Mouse (Mus musculus) limb, embryonic 11.5 days (tissue): ENCODE results near the gene Rpn1. TPM values are rescaled to one million over a fixed set of nuclear protein-coding genes. Genes with fewer than 3 reads are reported as not detected.
"Not testable (repeated sequence)": the region's sequence is repeated elsewhere in the genome, so short reads cannot be mapped to it uniquely, and the experiment has no call there.

ENCODE experiments used
- ATAC-seq: fragments of 200-750 bp; cut with Nextera tagmentation; 2 replicates; pipeline ENCODE4 v1.8.0; 2017; ENCODE audit warnings: low read depth; ENCODE audit not compliant: insufficient number of reproducible peaks, low FRiP score, low TSS enrichment
- DNase-seq: peaks from one replicate; pipeline ENCODE4 v3.0.0-alpha.2; 2015; ENCODE audit warnings: low spot score
- H3K27ac ChIP-seq: fragments of 300-500 bp; sonication (generic); replicated peaks from 2 replicates; pipeline ENCODE4 v1.5.1; 2014; ENCODE audit warnings: low read depth, mild to moderate bottlenecking, low read length
- H3K27me3 ChIP-seq: fragments of 300-500 bp; sonication (generic); 2 replicates; pipeline ENCODE4 v1.6.1; 2014; ENCODE audit warnings: mild to moderate bottlenecking, low read length, mixed read lengths; ENCODE audit not compliant: control insufficient read depth, insufficient read depth
- H3K36me3 ChIP-seq: fragments of 300-500 bp; sonication (generic); 2 replicates; pipeline ENCODE4 v1.6.1; 2014; ENCODE audit warnings: mild to moderate bottlenecking, low read length, moderate library complexity, mixed read lengths; ENCODE audit not compliant: control insufficient read depth, insufficient read depth
- H3K4me1 ChIP-seq: fragments of 300-500 bp; sonication (generic); 2 replicates; pipeline ENCODE4 v1.6.1; 2014; ENCODE audit warnings: low read length, mixed read lengths; ENCODE audit not compliant: control insufficient read depth, insufficient read depth
- H3K4me2 ChIP-seq: fragments of 300-500 bp; sonication (generic); 2 replicates; pipeline ENCODE4 v1.6.1; 2014; ENCODE audit warnings: low read depth, mild to moderate bottlenecking, moderate library complexity; ENCODE audit not compliant: severe bottlenecking
- H3K4me3 ChIP-seq: fragments of 300-500 bp; sonication (generic); 2 replicates; pipeline ENCODE4 v1.5.1; 2014; ENCODE audit warnings: low read depth, low read length
- H3K9ac ChIP-seq: fragments of 300-500 bp; sonication (generic); 2 replicates; pipeline ENCODE4 v1.6.1; 2014; ENCODE audit warnings: mild to moderate bottlenecking, low read length
- H3K9me3 ChIP-seq: fragments of 300-500 bp; sonication (generic); 2 replicates; pipeline ENCODE4 v1.6.1; 2016; ENCODE audit warnings: low read length; ENCODE audit not compliant: control insufficient read depth
- WGBS: fragments of 180-500 bp; shearing (Covaris S2); extraction: QIAGEN DNeasy Blood & Tissue Kit; methylation state at CpG from one replicate; pipeline ENCODE4 v1.1.7; 2014; 5-methylcytosine and 5-hydroxymethylcytosine counted together
- polyA plus RNA-seq: library from polyadenylated mRNA; unstranded; fragments of >200 nt; fragmentation: Nextera tagmentation; extraction: Ambion mirVana; gene quantifications from 2 replicates; pipeline ENCODE4 v1.2.1, GENCODE M21; 2014

The Rpn1 gene
- polyA plus RNA-seq, 1 experiment from 2014 or later, result 332 TPM

- H3K9ac ChIP-seq, result no peak overlapping the region
- H3K4me2 ChIP-seq, result no peak overlapping the region
- no peaks in the 10 kb centered on the region for H3K27me3 ChIP-seq
- WGBS, result 81% methylated on average over 5 of the region's 5 CpGs
- no peaks in the 10 kb centered on the region; the same call in 1 of the 2 replicates for H3K9me3 ChIP-seq
- H3K27ac ChIP-seq, result no peak overlapping the region
- H3K4me3 ChIP-seq, result no peak overlapping the region
- H3K36me3 ChIP-seq, result no peaks in the 10 kb centered on the region
- peaks cover 10% of the 10 kb centered on the region for H3K4me1 ChIP-seq
- DNase-seq (no peak), ATAC-seq (no peak)
Observed at GRCm38 (mm10) chr6:88119309-88119708, 35.0 kb downstream of the Rpn1 start.

- H3K4me1 ChIP-seq, result peaks cover 6% of the 10 kb centered on the region; the same call in 1 of the 2 replicates
- 88% methylated on average over 7 of the region's 7 CpGs for WGBS
- no peaks in the 10 kb centered on the region for H3K36me3 ChIP-seq
- no peak overlapping the region for H3K27ac ChIP-seq
- H3K4me3 ChIP-seq, result no peak overlapping the region
- H3K9me3 ChIP-seq, result no peaks in the 10 kb centered on the region; the same call in 1 of the 2 replicates
- H3K27me3 ChIP-seq, result no peaks in the 10 kb centered on the region
- ATAC-seq (no peak), DNase-seq (no peak)
- no peak overlapping the region for H3K4me2 ChIP-seq
- no peak overlapping the region for H3K9ac ChIP-seq
Observed at GRCm38 (mm10) chr6:88120813-88121212, 36.5 kb downstream of the Rpn1 start.

- no peak overlapping the region for H3K4me2 ChIP-seq
- WGBS, result 87% methylated on average over 2 of the region's 2 CpGs
- no peak for DNase-seq
- no peak for ATAC-seq
- no peak overlapping the region for H3K4me3 ChIP-seq
- no peak overlapping the region for H3K27ac ChIP-seq
- H3K9me3 ChIP-seq, result no peaks in the 10 kb centered on the region; the same call in 1 of the 2 replicates
- H3K27me3 ChIP-seq, result no peaks in the 10 kb centered on the region
- H3K36me3 ChIP-seq, result no peaks in the 10 kb centered on the region
- H3K4me1 ChIP-seq, result peaks cover 6% of the 10 kb centered on the region; the same call in 1 of the 2 replicates
- H3K9ac ChIP-seq, result no peak overlapping the region
Observed at GRCm38 (mm10) chr6:88121781-88122180, 37.5 kb downstream of the Rpn1 start.

GRCm38 (mm10) chr6:88123150-88123857 is 39.0 kb downstream of the Rpn1 start:
- ATAC-seq (0 out of 2 replicates have a peak, but pooled peaks have one; percentile 27), DNase-seq (peak; percentile 74)
- no peak overlapping the region for H3K9ac ChIP-seq
- 42% methylated on average over 11 of the region's 11 CpGs for WGBS
- H3K27me3 ChIP-seq, result no peaks in the 10 kb centered on the region
- peak overlapping the region; percentile 37; the same call in 1 of the 2 replicates for H3K4me2 ChIP-seq
- H3K9me3 ChIP-seq, result no peaks in the 10 kb centered on the region; the same call in 1 of the 2 replicates
- H3K36me3 ChIP-seq, result no peaks in the 10 kb centered on the region
- no peak overlapping the region for H3K4me3 ChIP-seq
- peaks cover 6% of the 10 kb centered on the region; the same call in 1 of the 2 replicates for H3K4me1 ChIP-seq
- H3K27ac ChIP-seq, result no peak overlapping the region

- Histone ChIP-seq H3K36me3 (no peaks in the 10 kb centered on the region), H3K9ac (no peak overlapping the region), H3K27ac (no peak overlapping the region), H3K4me1 (peaks cover 6% of the 10 kb centered on the region; the same call in 1 of the 2 replicates), H3K4me3 (0 out of 2 replicates have a peak overlapping the region, but pooled peaks have one; percentile 5), H3K4me2 (peak overlapping the region; percentile 37; the same call in 1 of the 2 replicates), H3K27me3 (no peaks in the 10 kb centered on the region), H3K9me3 (no peaks in the 10 kb centered on the region; the same call in 1 of the 2 replicates)
- DNase-seq (peak; percentile 76), ATAC-seq (peak; percentile 67)
- 1% methylated on average over 9 of the region's 9 CpGs for WGBS
Observed at GRCm38 (mm10) chr6:88123858-88124261, 39.6 kb downstream of the Rpn1 start.

GRCm38 (mm10) chr6:88124551-88124950 is 40.3 kb downstream of the Rpn1 start:
- Histone ChIP-seq H3K4me2 (no peak overlapping the region), H3K36me3 (no peaks in the 10 kb centered on the region), H3K9me3 (no peaks in the 10 kb centered on the region; the same call in 1 of the 2 replicates), H3K9ac (no peak overlapping the region), H3K27ac (no peak overlapping the region), H3K27me3 (no peaks in the 10 kb centered on the region), H3K4me3 (no peak overlapping the region), H3K4me1 (peaks cover 6% of the 10 kb centered on the region; the same call in 1 of the 2 replicates)
- WGBS, result 69% methylated on average over 4 of the region's 4 CpGs
- no peak for DNase-seq
- no peak for ATAC-seq

GRCm38 (mm10) chr6:88125815-88126214 is 41.5 kb downstream of the Rpn1 start:
- H3K4me3 ChIP-seq, H3K4me1 ChIP-seq, H3K9ac ChIP-seq, H3K9me3 ChIP-seq, H3K27ac ChIP-seq, H3K36me3 ChIP-seq, H3K4me2 ChIP-seq, ATAC-seq, DNase-seq, H3K27me3 ChIP-seq: not testable (repeated sequence)
- WGBS, result 88% methylated on average over 10 of the region's 10 CpGs

- 49% methylated on average over 5 of the region's 5 CpGs for WGBS
- no peak for ATAC-seq
- Histone ChIP-seq H3K4me2 (no peak overlapping the region), H3K9me3 (no peaks in the 10 kb centered on the region; the same call in 1 of the 2 replicates), H3K4me1 (0 out of 2 replicates have a peak, but pooled peaks cover 5% of the 10 kb centered on the region), H3K9ac (no peak overlapping the region), H3K27ac (no peak overlapping the region), H3K36me3 (no peaks in the 10 kb centered on the region), H3K27me3 (no peaks in the 10 kb centered on the region; the same call in 1 of the 2 replicates), H3K4me3 (no peak overlapping the region)
- DNase-seq, result no peak
Observed at GRCm38 (mm10) chr6:88131521-88131920, 47.2 kb downstream of the Rpn1 start.
